Mouse (Mus musculus) myocyte (in vitro differentiated cells): Measurements from ENCODE around the gene Cic.
A peak's percentile ranks its signal among the peaks of the same experiment; 100 is the strongest.

Experiments
- CEBPB ChIP-seq: IDR thresholded peaks from 2 replicates; pipeline ENCODE4 v1.6.1; 2011; ENCODE audit warnings: mild to moderate bottlenecking, moderate library complexity; ENCODE audit not compliant: poor library complexity, insufficient read depth, severe bottlenecking
- E2F4 ChIP-seq: IDR thresholded peaks from one replicate; pipeline ENCODE4 v1.6.1; 2011; ENCODE audit warnings: mild to moderate bottlenecking, control low read depth, moderate library complexity; ENCODE audit not compliant: insufficient read depth
- MAX ChIP-seq: IDR thresholded peaks from one replicate; pipeline ENCODE4 v1.6.1; 2011; ENCODE audit warnings: low read depth, mild to moderate bottlenecking, control low read depth
- MYOD1 ChIP-seq, 3 experiments: IDR thresholded peaks; one replicate each; pipeline ENCODE4 v1.6.1; 2011; ENCODE audit warnings: control low read depth in 2 of 3, low read depth in 2 of 3, mild to moderate bottlenecking in 2 of 3, moderate library complexity in 1 of 3; ENCODE audit not compliant: insufficient read length in 2 of 3, control insufficient read depth in 1 of 3
- MYOG ChIP-seq, 3 experiments: IDR thresholded peaks; one replicate each; pipeline ENCODE4 v1.6.1; 2011; ENCODE audit warnings: control low read depth in 2 of 3, low read depth in 2 of 3, mild to moderate bottlenecking in 2 of 3; ENCODE audit not compliant: insufficient read length in 2 of 3, control insufficient read depth in 1 of 3, insufficient read depth in 1 of 3
- POLR2A ChIP-seq: IDR thresholded peaks from one replicate; pipeline ENCODE4 v1.6.1; 2011; ENCODE audit warnings: low read depth, mild to moderate bottlenecking, control low read depth, moderate library complexity; ENCODE audit not compliant: insufficient read length
- POLR2AphosphoS2 ChIP-seq: IDR thresholded peaks from one replicate; pipeline ENCODE4 v1.6.1; 2011; ENCODE audit warnings: low read depth, control low read depth; ENCODE audit not compliant: insufficient read length
- SRF ChIP-seq: IDR thresholded peaks from one replicate; pipeline ENCODE4 v1.6.1; 2011; ENCODE audit warnings: low read depth; ENCODE audit not compliant: control insufficient read depth, insufficient read length
- TCF3 ChIP-seq: IDR thresholded peaks from one replicate; pipeline ENCODE4 v1.6.1; 2011; ENCODE audit warnings: low read depth, control low read depth; ENCODE audit not compliant: insufficient read length
- USF1 ChIP-seq: IDR thresholded peaks from one replicate; pipeline ENCODE4 v1.6.1; 2011; ENCODE audit warnings: low read depth, mild to moderate bottlenecking, control low read depth, moderate library complexity

DNA sequence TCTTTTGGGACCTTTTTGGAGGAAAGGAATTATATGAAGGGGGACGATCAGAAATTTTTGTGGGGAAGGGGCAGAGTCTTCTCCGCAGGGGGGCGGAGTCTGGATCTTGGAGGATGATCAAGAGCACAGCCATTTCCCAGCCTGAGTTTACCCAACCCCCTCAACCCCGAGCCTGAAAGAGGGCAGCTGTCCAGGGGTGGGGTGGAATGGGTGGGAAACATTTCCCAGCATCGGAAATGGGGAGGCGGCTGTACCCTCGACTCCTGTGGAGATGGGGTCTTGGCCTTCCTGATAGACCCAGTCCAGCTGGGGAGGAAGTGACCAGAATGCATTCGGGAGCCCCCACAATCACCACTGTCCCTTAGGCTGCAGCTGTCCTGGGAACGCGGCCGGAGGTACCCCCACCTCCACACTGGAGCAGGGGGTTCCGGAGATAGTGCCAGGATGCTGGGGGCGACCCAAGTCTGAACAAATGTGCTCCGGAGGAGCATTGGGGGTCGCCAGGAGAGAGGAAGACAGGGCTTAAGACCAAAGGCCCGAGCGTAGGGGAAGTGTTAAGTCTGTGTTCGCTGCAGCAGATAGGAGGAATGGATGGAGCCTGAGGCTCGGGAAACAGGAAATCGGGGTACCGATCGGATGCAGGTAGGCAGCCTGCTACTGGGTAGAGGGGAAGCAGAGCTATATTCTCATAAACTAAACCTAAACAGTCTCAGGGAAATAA is 16.3 kb upstream of the Cic start:
- no peak for TF ChIP-seq POLR2A
- no peak for TF ChIP-seq CEBPB
- no peak for TF ChIP-seq TCF3
- TF ChIP-seq E2F4 = no peak
- TF ChIP-seq MYOD1 (IDR thresholded peaks at IDR 0.05; ENCODE audit: control insufficient read depth in 1 of 3, insufficient read length in 2 of 3, low read depth in 2 of 3) = no peak
- TF ChIP-seq USF1 = no peak
- TF ChIP-seq POLR2AphosphoS2 = no peak
- TF ChIP-seq MYOG (IDR thresholded peaks at IDR 0.05; ENCODE audit: control insufficient read depth in 1 of 3, insufficient read depth in 1 of 3, insufficient read length in 2 of 3, low read depth in 2 of 3) = peak in 1 of 3 experiments; percentile 64
- TF ChIP-seq SRF = no peak
- TF ChIP-seq MAX = no peak
